Mouse (Mus musculus): ENCODE results near the gene Slc22a14.
A peak's percentile ranks its signal among the peaks of the same experiment; 100 is the strongest.

The Slc22a14 gene

DNA sequence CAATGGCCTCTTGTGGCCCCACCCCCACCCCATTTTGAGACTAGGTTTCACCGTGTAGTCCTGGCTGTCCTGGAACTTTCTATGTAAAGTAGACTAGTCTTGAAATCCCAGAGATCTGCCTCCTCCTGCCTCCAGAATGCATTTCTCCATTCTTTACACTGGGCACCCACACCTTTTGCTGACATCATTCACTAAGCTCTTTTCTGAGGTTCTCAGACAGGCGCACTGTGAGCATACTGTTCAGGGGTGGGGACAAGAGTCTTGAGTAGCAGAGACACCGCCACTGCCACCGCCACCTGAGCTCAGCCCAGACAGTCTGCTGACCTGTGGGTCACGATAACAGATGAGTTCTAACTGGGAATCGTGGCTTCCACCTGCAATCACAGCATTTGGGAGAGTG is 9.4 kb downstream of the Slc22a14 start:
- DNase-seq, result no peak

- DNase-seq, result no peak
Observed at GRCm38 (mm10) chr9:119353926-119354325, 11.4 kb downstream of the Slc22a14 start.

DNA sequence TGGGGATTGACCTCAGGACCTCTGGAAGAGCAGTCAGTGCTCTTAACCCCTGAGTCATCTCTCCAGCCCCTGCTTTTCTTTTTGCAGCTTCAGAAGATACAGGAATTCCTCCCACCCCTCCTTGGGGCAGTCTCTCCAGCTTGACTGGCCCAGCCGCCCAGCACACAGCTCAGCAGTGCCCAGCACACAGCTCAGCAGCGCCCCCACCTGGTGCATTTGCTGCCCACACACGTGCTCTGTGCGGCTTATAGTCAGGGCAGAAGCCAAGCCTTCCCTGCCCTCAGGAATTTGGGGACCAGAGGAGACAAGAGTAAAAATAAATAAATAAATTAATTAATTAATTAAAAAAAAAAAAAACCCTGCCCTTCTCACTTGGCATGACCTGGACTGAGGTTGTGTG is 13.3 kb downstream of the Slc22a14 start:
- peak; percentile 96 for DNase-seq

- DNase-seq, result no peak
Observed at GRCm38 (mm10) chr9:119350947-119351705, 14.2 kb downstream of the Slc22a14 start.

- DNase-seq, result no peak
Observed at GRCm38 (mm10) chr9:119350531-119350930, 14.8 kb downstream of the Slc22a14 start.

GRCm38 (mm10) chr9:119346376-119346775 is 19.0 kb downstream of the Slc22a14 start:
- no peak for DNase-seq

DNA sequence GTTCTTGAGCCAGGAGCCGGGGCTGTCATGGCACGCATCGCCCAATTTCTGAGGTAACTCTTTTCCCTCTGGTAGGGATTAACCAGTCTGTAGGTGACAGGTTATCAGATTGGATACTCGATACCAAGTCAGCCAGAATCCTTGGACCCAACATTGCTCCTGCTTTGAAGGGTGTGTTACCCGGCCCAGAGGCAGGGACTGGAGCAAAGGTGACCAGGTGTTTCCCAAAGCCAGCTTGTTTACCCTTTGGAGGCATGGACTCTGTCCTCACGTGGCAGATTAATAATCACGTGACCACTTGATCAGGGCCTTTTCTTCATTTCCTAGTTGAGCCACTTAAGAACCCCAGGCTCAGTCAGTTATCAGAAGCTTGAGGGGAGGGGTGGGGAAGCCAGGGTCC is 22.6 kb downstream of the Slc22a14 start:
- no peak for DNase-seq

DNA sequence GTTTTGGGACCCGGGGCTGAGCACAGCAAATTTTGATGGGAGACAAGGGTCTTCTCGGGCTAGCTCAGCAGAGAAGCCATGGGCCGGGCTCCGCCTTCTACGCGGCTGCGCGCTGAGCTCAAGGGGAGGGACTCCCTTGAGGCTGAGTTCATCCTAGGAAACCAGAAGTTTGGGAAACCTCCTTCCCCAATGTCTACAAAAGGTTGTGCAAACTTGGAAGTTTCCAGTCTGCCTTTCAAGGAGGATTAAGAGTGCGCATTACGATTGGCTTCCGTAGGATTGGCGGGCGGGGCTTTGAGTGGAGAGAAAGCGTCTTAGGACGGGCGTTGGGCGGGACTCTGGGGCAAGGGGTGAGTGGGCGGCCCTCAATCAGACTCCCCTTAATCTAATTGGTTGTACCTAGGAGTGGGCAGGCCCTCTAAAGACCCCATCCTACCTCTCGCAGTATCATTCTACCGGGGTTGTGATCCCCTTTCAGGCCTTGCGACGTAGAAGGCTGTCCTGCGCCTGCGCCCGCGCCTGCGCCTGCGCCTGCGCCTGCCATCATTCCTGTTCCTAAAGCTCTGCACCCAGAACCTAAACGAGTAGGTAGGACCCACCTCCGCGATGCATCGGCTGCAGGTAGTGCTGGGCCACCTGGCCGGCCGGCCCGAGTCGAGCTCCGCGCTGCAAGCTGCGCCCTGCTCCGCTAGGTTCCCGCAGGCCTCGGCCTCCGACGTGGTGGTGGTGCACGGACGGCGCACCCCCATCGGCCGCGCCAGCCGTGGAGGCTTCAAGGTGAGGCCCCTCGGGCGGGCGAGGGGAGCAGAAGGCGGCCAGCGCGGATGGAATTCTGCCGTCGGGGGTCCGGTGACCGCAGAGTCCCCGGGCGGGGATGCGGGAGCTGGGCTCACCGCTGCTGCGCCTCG is 24.2 kb downstream of the Slc22a14 start, which contains the start of gene Myd88:
TSS of gene Myd88 (minus strand) at position 503 of the 908 bp plus-strand sequence.
- DNase-seq, result peak; percentile 100

- DNase-seq, result no peak
Observed at GRCm38 (mm10) chr9:119340212-119340580, 25.2 kb downstream of the Slc22a14 start.

GRCm38 (mm10) chr9:119339558-119340211 is 25.7 kb downstream of the Slc22a14 start, which contains the start of gene Acaa1a:
TSS of gene Acaa1a (plus strand) at chr9:119339676.
- DNase-seq, result peak; percentile 99

GRCm38 (mm10) chr9:119339106-119339505 is 26.2 kb downstream of the Slc22a14 start:
- DNase-seq, result no peak

GRCm38 (mm10) chr9:119338350-119338749 is 27.0 kb downstream of the Slc22a14 start:
- DNase-seq, result peak; percentile 92

- DNase-seq, result peak; percentile 89
Observed at GRCm38 (mm10) chr9:119337842-119338241, 27.5 kb downstream of the Slc22a14 start.

GRCm38 (mm10) chr9:119335571-119335970 is 29.8 kb downstream of the Slc22a14 start:
- no peak for DNase-seq

DNA sequence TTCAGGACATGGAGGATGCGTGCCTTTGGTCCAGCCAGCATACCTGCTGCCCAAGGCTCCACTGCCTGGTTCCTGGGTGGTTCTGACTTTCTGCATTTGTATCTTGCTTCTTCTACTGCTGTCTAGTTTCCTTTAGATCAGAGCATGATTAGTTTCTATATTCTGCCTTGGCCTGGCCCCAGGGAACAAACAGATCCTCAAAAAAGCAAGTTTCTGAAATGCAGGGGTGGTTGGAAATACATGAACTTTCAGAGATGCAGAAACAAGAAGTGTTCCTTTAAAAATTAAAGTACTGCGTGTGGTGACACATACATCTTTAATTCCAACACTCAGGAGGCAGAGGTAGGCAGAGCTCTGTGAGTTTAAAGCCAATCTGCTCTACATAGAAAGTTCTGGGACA is 30.5 kb downstream of the Slc22a14 start:
- DNase-seq, result no peak

- peak; percentile 98 for DNase-seq
Observed at GRCm38 (mm10) chr9:119334324-119334723, 31.0 kb downstream of the Slc22a14 start.

DNA sequence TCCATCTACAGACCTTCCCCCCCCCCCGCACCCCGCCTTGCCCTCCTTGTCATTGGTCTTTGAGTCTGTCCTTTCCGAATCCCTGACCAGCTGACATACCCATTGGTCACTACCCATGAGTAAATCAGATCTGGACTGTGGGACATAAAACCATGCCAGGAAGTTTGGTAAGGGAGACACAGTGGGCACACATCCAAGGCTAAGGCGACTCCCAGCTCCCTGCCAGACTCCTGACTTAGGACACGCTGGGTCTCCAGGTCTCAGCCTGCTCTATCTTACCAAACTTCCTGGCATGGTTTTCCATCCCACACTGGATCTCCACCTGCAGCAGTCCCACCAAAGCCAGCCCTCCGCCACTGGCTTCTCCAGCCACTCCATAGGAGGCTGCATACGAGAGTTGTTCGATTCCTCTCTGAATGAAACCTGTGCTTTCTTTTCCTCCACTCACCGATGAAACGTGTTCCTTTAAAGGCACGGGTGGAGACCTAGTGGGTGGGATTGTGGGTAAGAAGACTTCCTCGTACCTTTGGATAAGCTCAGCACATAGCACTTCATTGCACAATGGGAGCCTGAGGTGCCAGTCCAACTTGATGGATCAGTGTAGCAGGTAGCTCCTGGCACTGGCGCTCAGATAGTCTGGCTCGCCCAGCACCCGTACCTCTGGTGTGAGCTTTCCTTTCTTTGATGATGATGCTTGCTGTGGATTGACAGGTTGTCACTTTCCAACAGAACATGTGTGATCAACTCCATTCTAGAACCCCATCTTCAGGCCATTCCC is 35.0 kb downstream of the Slc22a14 start:
- no peak for DNase-seq

GRCm38 (mm10) chr9:119328488-119328887 is 36.9 kb downstream of the Slc22a14 start:
- DNase-seq, result no peak

- DNase-seq, result no peak
Observed at GRCm38 (mm10) chr9:119324130-119324529, 41.2 kb downstream of the Slc22a14 start.

- no peak for DNase-seq
Observed at GRCm38 (mm10) chr9:119323260-119323645, 42.1 kb downstream of the Slc22a14 start.

DNA sequence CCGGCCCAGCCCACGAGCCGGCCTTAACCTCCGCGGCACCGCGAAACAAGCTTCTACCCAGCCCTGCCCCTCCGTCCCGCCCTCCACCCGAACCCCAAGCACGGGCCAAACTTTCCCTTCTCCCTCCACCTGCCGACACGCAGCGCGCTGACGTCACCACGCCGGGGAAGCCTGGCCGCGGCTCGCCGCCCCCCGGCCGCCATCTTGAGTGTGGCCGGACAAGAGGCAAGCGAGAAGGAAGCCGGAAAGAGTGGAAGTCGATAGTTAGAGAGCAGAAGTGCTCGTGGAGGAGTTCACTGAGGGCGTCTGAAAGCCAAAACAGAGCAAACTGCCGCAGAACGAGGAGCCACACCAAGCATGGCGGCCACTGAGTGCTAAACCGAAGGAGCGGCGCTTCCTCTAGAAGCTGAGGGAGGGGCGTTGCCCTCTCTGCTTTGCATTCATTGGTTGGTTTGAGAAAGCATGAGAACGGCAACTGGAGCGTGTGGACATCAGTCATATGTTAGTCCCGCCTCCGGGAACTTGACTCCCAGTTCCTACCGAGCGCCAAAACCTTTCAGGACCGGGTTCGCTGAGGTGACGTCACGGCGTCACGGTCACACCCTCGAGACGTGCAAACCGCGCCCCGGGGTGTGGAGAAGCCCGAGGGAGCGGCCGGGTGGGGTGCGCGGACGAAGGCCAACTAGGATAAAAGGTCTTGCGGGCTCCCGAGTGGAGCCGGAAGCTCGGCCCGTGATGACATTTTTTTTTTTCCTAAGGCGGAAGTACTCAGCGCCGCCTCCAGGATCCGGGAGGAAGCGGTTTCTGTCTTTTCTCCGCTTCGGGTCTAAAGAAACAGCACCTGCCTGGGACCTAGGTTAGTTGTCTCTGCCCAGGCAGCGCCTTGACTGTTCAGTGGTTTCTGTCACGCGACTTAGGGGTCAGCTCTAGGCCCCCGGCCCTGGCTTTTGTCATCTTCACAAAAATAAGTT is 42.8 kb downstream of the Slc22a14 start, which contains the start of gene Oxsr1:
TSS of gene Oxsr1 (minus strand) at position 139 of the 971 bp plus-strand sequence.
- DNase-seq, result peak; percentile 100
